Mouse (Mus musculus): ENCODE results near the gene AI854703. TPM values are rescaled to one million over a fixed set of nuclear protein-coding genes. Genes with fewer than 3 reads are reported as not detected.

AI854703 gene
- polyA plus RNA-seq, 1 experiment from 2014 or later = 0.50 TPM

- H3K36me3 ChIP-seq = peaks cover 10% of the 10 kb centered on the region; the same call in 1 of the 2 replicates
- no peaks in the 10 kb centered on the region for H3K27me3 ChIP-seq (replicated peaks)
- peaks cover 22% of the 10 kb centered on the region for H3K4me1 ChIP-seq
- 28% methylated on average over 3 of the region's 3 CpGs for WGBS (ENCODE audit: insufficient replicate concordance)
- no peak overlapping the region for H3K9ac ChIP-seq
- ATAC-seq = no peak
- no peak overlapping the region for H3K27ac ChIP-seq
- H3K9me3 ChIP-seq (replicated peaks) = no peaks in the 10 kb centered on the region
- H3K4me2 ChIP-seq = no peak overlapping the region
- no peak overlapping the region for H3K4me3 ChIP-seq
Observed at GRCm38 (mm10) chr6:48681472-48682090, 55.0 kb downstream of the AI854703 start.

DNA sequence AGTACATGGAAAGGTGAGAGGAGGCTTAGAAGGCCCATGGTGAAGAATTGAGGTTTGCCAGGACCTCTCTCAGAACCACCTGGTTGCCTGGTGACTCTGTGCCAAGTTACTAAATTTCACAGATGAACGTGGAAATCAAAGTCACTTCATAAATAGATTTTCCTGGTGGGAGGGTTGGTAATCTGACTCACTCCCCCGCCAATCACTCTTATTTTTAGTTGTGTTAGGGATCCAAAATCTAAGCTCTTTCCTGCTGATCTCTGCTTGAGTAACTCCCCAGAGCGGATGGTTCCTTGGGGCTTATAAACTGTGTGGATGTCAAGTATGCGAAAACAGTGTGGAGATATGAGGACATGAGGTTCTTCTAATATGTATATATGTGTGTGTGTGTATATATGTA, 55.7 kb downstream of the AI854703 start:
- Histone ChIP-seq H3K4me3 (no peak overlapping the region), H3K27ac (no peak overlapping the region), H3K36me3 (peaks cover 10% of the 10 kb centered on the region; the same call in 1 of the 2 replicates), H3K4me2 (no peak overlapping the region), H3K4me1 (0 out of 2 replicates have a peak, but pooled peaks cover 18% of the 10 kb centered on the region), H3K27me3 (replicated peaks) (no peaks in the 10 kb centered on the region), H3K9ac (no peak overlapping the region), H3K9me3 (replicated peaks) (no peaks in the 10 kb centered on the region)
- ATAC-seq = no peak
- WGBS (ENCODE audit: insufficient replicate concordance) = 52% methylated on average over 4 of the region's 4 CpGs

Other genes starting within 250 kb of the AI854703 start
- 3.9 and 4.1 TPM in 2 replicates for gene Krba1, start 231.2 kb upstream of the AI854703 start, polyA plus RNA-seq (2016; fragmentation: Nextera tagmentation; extraction: Ambion mirVana)
- gene Zfp467, start 180.9 kb upstream of the AI854703 start, polyA plus RNA-seq (2016; fragmentation: Nextera tagmentation; extraction: Ambion mirVana) = 2.9 and 3.9 TPM in 2 replicates
- 0.04 TPM in 1 of 2 replicates, not detected in the other for gene Sspo, start 178.5 kb upstream of the AI854703 start, polyA plus RNA-seq (2016; fragmentation: Nextera tagmentation; extraction: Ambion mirVana)
- 1.8 and 2.3 TPM in 2 replicates for gene Atp6v0e2, start 89.1 kb upstream of the AI854703 start, polyA plus RNA-seq (2016; fragmentation: Nextera tagmentation; extraction: Ambion mirVana)
- 1.6 and 3.1 TPM in 2 replicates for gene Lrrc61, start 72.0 kb upstream of the AI854703 start, polyA plus RNA-seq (2016; fragmentation: Nextera tagmentation; extraction: Ambion mirVana)
- gene Rarres2, start 54.0 kb upstream of the AI854703 start, polyA plus RNA-seq (2016; fragmentation: Nextera tagmentation; extraction: Ambion mirVana) = 6.1 and 6.8 TPM in 2 replicates
- 0.44 TPM in 1 of 2 replicates, not detected in the other for gene Gm45021, start 37.2 kb upstream of the AI854703 start, polyA plus RNA-seq (2016; fragmentation: Nextera tagmentation; extraction: Ambion mirVana)
- 11.8 and 13.2 TPM in 2 replicates for gene Repin1, start 32.9 kb upstream of the AI854703 start, polyA plus RNA-seq (2016; fragmentation: Nextera tagmentation; extraction: Ambion mirVana)
- not detected in 2 replicates for gene Gm44965, start 32.8 kb upstream of the AI854703 start, polyA plus RNA-seq (2016; fragmentation: Nextera tagmentation; extraction: Ambion mirVana)
- gene Zfp775, start 24.7 kb upstream of the AI854703 start, polyA plus RNA-seq (2016; fragmentation: Nextera tagmentation; extraction: Ambion mirVana) = 2.0 and 2.2 TPM in 2 replicates
- gene Gimap8, start 20.5 kb downstream of the AI854703 start, polyA plus RNA-seq (2016; fragmentation: Nextera tagmentation; extraction: Ambion mirVana) = 0.93 and 1.0 TPM in 2 replicates
- gene Gimap9, start 49.4 kb downstream of the AI854703 start, polyA plus RNA-seq (2016; fragmentation: Nextera tagmentation; extraction: Ambion mirVana) = 11.4 and 12.9 TPM in 2 replicates
- 15.7 and 15.9 TPM in 2 replicates for gene Gimap4, start 57.8 kb downstream of the AI854703 start, polyA plus RNA-seq (2016; fragmentation: Nextera tagmentation; extraction: Ambion mirVana)
- gene Gimap6, start 81.5 kb downstream of the AI854703 start, polyA plus RNA-seq (2016; fragmentation: Nextera tagmentation; extraction: Ambion mirVana) = 11.7 and 12.7 TPM in 2 replicates
- 0.75 and 1.2 TPM in 2 replicates for gene Gm28053, start 91.8 kb downstream of the AI854703 start, polyA plus RNA-seq (2016; fragmentation: Nextera tagmentation; extraction: Ambion mirVana)
- gene Gimap7, start 91.9 kb downstream of the AI854703 start, polyA plus RNA-seq (2016; fragmentation: Nextera tagmentation; extraction: Ambion mirVana) = 0.10 and 0.18 TPM in 2 replicates
- gene Gimap1, start 112.3 kb downstream of the AI854703 start, polyA plus RNA-seq (2016; fragmentation: Nextera tagmentation; extraction: Ambion mirVana) = 10.9 and 11.9 TPM in 2 replicates
- gene Gimap5, start 119.4 kb downstream of the AI854703 start, polyA plus RNA-seq (2016; fragmentation: Nextera tagmentation; extraction: Ambion mirVana) = 3.0 and 3.7 TPM in 2 replicates
- gene Gimap3, start 144.1 kb downstream of the AI854703 start, polyA plus RNA-seq (2016; fragmentation: Nextera tagmentation; extraction: Ambion mirVana) = not detected in 2 replicates
- 48.3 and 53.2 TPM in 2 replicates for gene Tmem176a, start 214.2 kb downstream of the AI854703 start, polyA plus RNA-seq (2016; fragmentation: Nextera tagmentation; extraction: Ambion mirVana)
- 92.9 and 93.2 TPM in 2 replicates for gene Tmem176b, start 214.7 kb downstream of the AI854703 start, polyA plus RNA-seq (2016; fragmentation: Nextera tagmentation; extraction: Ambion mirVana)
- not detected in 2 replicates for gene Aoc1, start 246.1 kb downstream of the AI854703 start, polyA plus RNA-seq (2016; fragmentation: Nextera tagmentation; extraction: Ambion mirVana)